Mouse (Mus musculus) stomach, postnatal 0 days (tissue): ENCODE measurements around the gene Zfp385b. TPM values are rescaled to one million over a fixed set of nuclear protein-coding genes. Genes with fewer than 3 reads are reported as not detected.

Experiments used
- ATAC-seq: fragments of 200-750 bp; cut with Nextera tagmentation; 2 replicates; pipeline ENCODE4 v1.8.0; 2017; ENCODE audit not compliant: low FRiP score, low TSS enrichment
- DNase-seq: peaks from one replicate; pipeline ENCODE4 v3.0.0-alpha.2; 2016; ENCODE audit warnings: low spot score
- H3K27ac ChIP-seq: fragments of 300-500 bp; sonication (generic); replicated peaks from 2 replicates; pipeline ENCODE4 v1.5.1; 2014; ENCODE audit warnings: mild to moderate bottlenecking, control low read depth
- H3K27me3 ChIP-seq: fragments of 300-500 bp; sonication (generic); 2 replicates; pipeline ENCODE4 v1.6.1; 2014; ENCODE audit warnings: low read length; ENCODE audit not compliant: control insufficient read depth, insufficient read depth
- H3K36me3 ChIP-seq: fragments of 300-500 bp; sonication (generic); 2 replicates; pipeline ENCODE4 v1.6.1; 2014; ENCODE audit warnings: low read length, mixed read lengths; ENCODE audit not compliant: control insufficient read depth, insufficient read depth
- H3K4me1 ChIP-seq: fragments of 300-500 bp; sonication (generic); replicated peaks from 2 replicates; pipeline ENCODE4 v1.6.1; 2014; ENCODE audit warnings: antibody characterized with exemption; ENCODE audit not compliant: control insufficient read depth, insufficient read depth
- H3K4me2 ChIP-seq: fragments of 300-500 bp; sonication (generic); replicated peaks from 2 replicates; pipeline ENCODE4 v1.6.1; 2014; ENCODE audit warnings: low read depth, mild to moderate bottlenecking, control low read depth, moderate library complexity
- H3K4me3 ChIP-seq: fragments of 300-500 bp; sonication (generic); 2 replicates; pipeline ENCODE4 v1.5.1; 2014; ENCODE audit warnings: low read depth, low read length, control low read depth
- H3K9ac ChIP-seq: fragments of 300-500 bp; sonication (generic); 2 replicates; pipeline ENCODE4 v1.6.1; 2014; ENCODE audit warnings: mild to moderate bottlenecking, low read length, control low read depth, mixed read lengths
- H3K9me3 ChIP-seq: fragments of 300-500 bp; sonication (generic); 2 replicates; pipeline ENCODE4 v1.6.1; 2016; ENCODE audit warnings: low read length; ENCODE audit not compliant: control insufficient read depth
- CTCF ChIP-seq: IDR thresholded peaks from 2 replicates; pipeline ENCODE4 v1.5.1; 2016; ENCODE audit warnings: antibody characterized with exemption, low read depth, mild to moderate bottlenecking, moderate library complexity
- EP300 ChIP-seq: optimal IDR thresholded peaks from 2 replicates; pipeline ENCODE3; 2016; ENCODE audit warnings: antibody characterized with exemption
- WGBS: fragments of 180-500 bp; shearing (Covaris S2); extraction: QIAGEN DNeasy Blood & Tissue Kit; methylation state at CpG from one replicate; pipeline ENCODE4 v1.1.7; 2014; 5-methylcytosine and 5-hydroxymethylcytosine counted together
- polyA plus RNA-seq: library from polyadenylated mRNA; unstranded; fragments of >200 nt; fragmentation: Nextera tagmentation; extraction: Ambion mirVana; gene quantifications from 2 replicates; pipeline ENCODE4 v1.2.1, GENCODE M21; 2015

Gene Zfp385b
- polyA plus RNA-seq, 1 experiment from 2014 or later: 10.2 TPM

DNA sequence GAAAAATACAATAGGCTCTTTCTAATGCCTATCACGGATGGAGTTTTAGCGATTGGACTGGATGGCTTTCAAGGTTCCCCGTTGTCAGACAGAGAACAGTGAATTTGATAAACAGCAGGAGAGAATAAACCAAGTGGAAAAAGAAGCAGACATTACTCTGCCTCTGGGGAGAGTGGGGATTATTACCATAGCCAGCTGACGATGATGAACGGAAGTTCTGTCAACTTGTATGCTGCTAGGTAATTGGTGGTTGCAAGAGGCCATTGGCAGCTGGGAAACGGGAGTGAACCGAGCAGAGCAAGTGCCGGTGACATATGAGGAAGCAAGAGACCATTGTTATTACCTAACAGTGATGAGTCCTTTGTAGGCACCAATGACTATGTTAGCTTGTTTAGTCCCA, 444.3 kb downstream of the Zfp385b start:
- ATAC-seq (no peak), DNase-seq (no peak)
- no peaks in the 10 kb centered on the region for H3K9me3 ChIP-seq
- H3K4me1 ChIP-seq: no peaks in the 10 kb centered on the region
- no peak overlapping the region for H3K9ac ChIP-seq
- WGBS: 62% methylated on average over 8 of the region's 8 CpGs
- H3K36me3 ChIP-seq: no peaks in the 10 kb centered on the region
- TF ChIP-seq EP300: no peak
- no peak for TF ChIP-seq CTCF
- no peak overlapping the region for H3K4me2 ChIP-seq
- no peak overlapping the region for H3K27ac ChIP-seq
- no peaks in the 10 kb centered on the region for H3K27me3 ChIP-seq
- H3K4me3 ChIP-seq: no peak overlapping the region

DNA sequence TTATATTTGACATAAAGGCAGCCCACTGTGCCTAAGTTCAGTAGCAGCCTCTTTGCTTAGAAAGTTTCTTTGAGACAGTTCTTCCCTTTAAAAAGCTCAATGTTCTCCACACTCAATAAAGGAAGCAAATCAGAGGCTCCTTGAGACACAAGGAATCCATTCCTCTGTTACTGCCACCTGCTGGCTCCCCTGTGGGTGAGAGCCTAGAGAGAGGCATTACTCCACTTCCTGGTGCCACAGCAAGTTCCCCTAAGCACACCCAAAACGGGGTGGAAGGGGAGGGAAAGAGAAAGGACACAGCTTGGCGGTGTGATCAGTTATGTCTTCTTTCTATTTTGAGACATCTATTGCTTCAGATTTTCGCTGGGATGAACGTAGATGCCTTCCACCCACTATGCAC, 450.3 kb downstream of the Zfp385b start:
- Histone ChIP-seq H3K27ac (no peak overlapping the region), H3K27me3 (no peaks in the 10 kb centered on the region), H3K4me3 (no peak overlapping the region), H3K9me3 (no peaks in the 10 kb centered on the region), H3K4me2 (no peak overlapping the region), H3K9ac (no peak overlapping the region), H3K4me1 (no peaks in the 10 kb centered on the region), H3K36me3 (no peaks in the 10 kb centered on the region)
- 61% methylated on average over 4 of the region's 4 CpGs for WGBS
- no peak for TF ChIP-seq EP300
- TF ChIP-seq CTCF: peak; percentile 57
- DNase-seq (no peak), ATAC-seq (no peak)

Other genes starting within 250 kb of the Zfp385b start
- 10.7 and 13.7 TPM in 2 replicates for gene Cwc22, start 126.7 kb upstream of the Zfp385b start, polyA plus RNA-seq